Mouse (Mus musculus): ENCODE measurements at regions not wholly inside any gene's neighbourhood (a gene's known extent, or its start where the extent isn't known, plus 50 kb on each side); places are given as distances from the start of the nearest gene placed in this dataset.

DNA sequence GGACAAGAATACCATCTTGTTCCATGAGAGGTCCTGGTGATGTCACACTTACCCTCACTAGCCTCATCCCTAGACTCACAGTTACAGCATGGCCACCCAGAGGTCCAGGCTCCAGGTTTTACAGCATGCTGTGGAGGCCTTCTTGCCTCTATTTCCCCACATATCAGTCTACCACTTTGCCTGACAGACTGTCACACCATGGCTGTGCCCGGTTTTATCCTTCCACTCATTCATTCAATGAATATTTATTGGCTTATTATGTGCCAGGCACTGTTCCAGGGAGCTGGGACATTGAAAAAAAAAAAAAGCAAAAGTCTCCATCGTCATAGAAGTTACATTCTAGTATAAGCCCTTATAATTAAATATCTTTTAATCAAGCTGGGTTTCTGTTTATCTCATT, 166.4 kb upstream of the 1700066M21Rik start:
- TF ChIP-seq POLR2A (IDR thresholded peaks at IDR 0.05; ENCODE audit: insufficient read length, low read depth), result no peak
- TF ChIP-seq USF1 (IDR thresholded peaks at IDR 0.05; ENCODE audit: low read depth), result no peak
- TF ChIP-seq REST (IDR thresholded peaks at IDR 0.05; ENCODE audit: insufficient read depth, insufficient read length), result no peak
- TF ChIP-seq E2F4 (IDR thresholded peaks at IDR 0.05; ENCODE audit: insufficient read depth), result no peak
- no peak for TF ChIP-seq MAX (IDR thresholded peaks at IDR 0.05; ENCODE audit: low read depth)
- TF ChIP-seq TCF3 (IDR thresholded peaks at IDR 0.05; ENCODE audit: insufficient read length, low read depth), result no peak
- TF ChIP-seq MYOD1 (IDR thresholded peaks at IDR 0.05; ENCODE audit: control insufficient read depth in 1 of 3, insufficient read length in 2 of 3, low read depth in 2 of 3), result no peak
- no peak for TF ChIP-seq POLR2AphosphoS2 (IDR thresholded peaks at IDR 0.05; ENCODE audit: insufficient read length, low read depth)
